Mouse (Mus musculus): Measurements from ENCODE around the gene Tgif2. TPM values are rescaled to one million over a fixed set of nuclear protein-coding genes. Genes with fewer than 3 reads are reported as not detected.
A peak's percentile ranks its signal among the peaks of the same experiment; 100 is the strongest.
"Not testable (repeated sequence)": the region's sequence is repeated elsewhere in the genome, so short reads cannot be mapped to it uniquely, and the experiment has no call there.

Gene Tgif2
- total RNA-seq, 2 experiments from 2014 or later = 5.3 to 11.8 TPM

- ATAC-seq (replicated peaks; ENCODE audit: poor library complexity, severe bottlenecking) = no peak
Measured at GRCm38 (mm10) chr2:156870519-156870918, 30.7 kb downstream of the Tgif2 start.

- ATAC-seq (replicated peaks; ENCODE audit: poor library complexity, severe bottlenecking) = peak; percentile 21; the same call in 1 of the 2 replicates
Measured at GRCm38 (mm10) chr2:156873629-156874028, 33.8 kb downstream of the Tgif2 start.

- ATAC-seq (replicated peaks; ENCODE audit: poor library complexity, severe bottlenecking) = peak; percentile 50
Measured at GRCm38 (mm10) chr2:156874047-156874759, 34.4 kb downstream of the Tgif2 start.

GRCm38 (mm10) chr2:156874760-156875510 lies 35.1 kb downstream of the Tgif2 start:
- no peak for ATAC-seq (replicated peaks; ENCODE audit: poor library complexity, severe bottlenecking)

GRCm38 (mm10) chr2:156877726-156878125 lies 37.9 kb downstream of the Tgif2 start:
- ATAC-seq (replicated peaks; ENCODE audit: poor library complexity, severe bottlenecking) = peak; percentile 78

GRCm38 (mm10) chr2:156879541-156879940 lies 39.7 kb downstream of the Tgif2 start:
- ATAC-seq (replicated peaks; ENCODE audit: poor library complexity, severe bottlenecking) = no peak

- ATAC-seq (replicated peaks; ENCODE audit: poor library complexity, severe bottlenecking) = no peak
Measured at GRCm38 (mm10) chr2:156882431-156883001, 42.7 kb downstream of the Tgif2 start.

- peak; percentile 25; the same call in 1 of the 2 replicates for ATAC-seq (replicated peaks; ENCODE audit: poor library complexity, severe bottlenecking)
Measured at GRCm38 (mm10) chr2:156884396-156885211, 44.8 kb downstream of the Tgif2 start.

- ATAC-seq (replicated peaks; ENCODE audit: poor library complexity, severe bottlenecking) = not testable (repeated sequence)
Measured at GRCm38 (mm10) chr2:156885666-156886065, 45.9 kb downstream of the Tgif2 start.

GRCm38 (mm10) chr2:156886084-156886631 lies 46.4 kb downstream of the Tgif2 start:
- ATAC-seq (replicated peaks; ENCODE audit: poor library complexity, severe bottlenecking) = peak; percentile 33; the same call in 1 of the 2 replicates

GRCm38 (mm10) chr2:156887017-156887416 lies 47.2 kb downstream of the Tgif2 start, which contains the start of gene Sla2:
Sla2 (minus strand) TSS chr2:156887192.
- ATAC-seq (replicated peaks; ENCODE audit: poor library complexity, severe bottlenecking) = peak; percentile 74

- ATAC-seq (replicated peaks; ENCODE audit: poor library complexity, severe bottlenecking) = no peak
Measured at GRCm38 (mm10) chr2:156888490-156888889, 48.7 kb downstream of the Tgif2 start.

- ATAC-seq (replicated peaks; ENCODE audit: poor library complexity, severe bottlenecking) = no peak
Measured at GRCm38 (mm10) chr2:156892240-156892639, 52.4 kb downstream of the Tgif2 start.

GRCm38 (mm10) chr2:156892821-156893220 lies 53.0 kb downstream of the Tgif2 start:
- no peak for ATAC-seq (replicated peaks; ENCODE audit: poor library complexity, severe bottlenecking)

- ATAC-seq (replicated peaks; ENCODE audit: poor library complexity, severe bottlenecking) = no peak
Measured at GRCm38 (mm10) chr2:156894496-156895265, 54.9 kb downstream of the Tgif2 start.

- peak; percentile 85 for ATAC-seq (replicated peaks; ENCODE audit: poor library complexity, severe bottlenecking)
Measured at GRCm38 (mm10) chr2:156896384-156896914, 56.6 kb downstream of the Tgif2 start.

GRCm38 (mm10) chr2:156897034-156897433 lies 57.2 kb downstream of the Tgif2 start:
- ATAC-seq (replicated peaks; ENCODE audit: poor library complexity, severe bottlenecking) = no peak

- no peak for ATAC-seq (replicated peaks; ENCODE audit: poor library complexity, severe bottlenecking)
Measured at GRCm38 (mm10) chr2:156898374-156898773, 58.6 kb downstream of the Tgif2 start.

- no peak for ATAC-seq (replicated peaks; ENCODE audit: poor library complexity, severe bottlenecking)
Measured at GRCm38 (mm10) chr2:156899184-156899583, 59.4 kb downstream of the Tgif2 start.

All from granulocyte monocyte progenitor cell, adult 5-6 weeks (primary cell).